Mouse (Mus musculus) inflammation-experienced regulatory T-cells, adult 6 months (primary cell): ENCODE measurements around the gene Hemk1. TPM values are rescaled to one million over a fixed set of nuclear protein-coding genes. Genes with fewer than 3 reads are reported as not detected.

Experiments
- ATAC-seq: one replicate; pipeline ENCODE4 v1.8.0; 2017
- polyA plus RNA-seq, 3 experiments: library from polyadenylated mRNA; unstranded; fragments of 100-300 nt; shearing (Covaris generic); gene quantifications; one replicate each; pipeline ENCODE4 v1.2.1; 2017

The Hemk1 gene
- polyA plus RNA-seq, 3 experiments from 2014 or later = 22.0 to 35.2 (median 29.8) TPM

DNA sequence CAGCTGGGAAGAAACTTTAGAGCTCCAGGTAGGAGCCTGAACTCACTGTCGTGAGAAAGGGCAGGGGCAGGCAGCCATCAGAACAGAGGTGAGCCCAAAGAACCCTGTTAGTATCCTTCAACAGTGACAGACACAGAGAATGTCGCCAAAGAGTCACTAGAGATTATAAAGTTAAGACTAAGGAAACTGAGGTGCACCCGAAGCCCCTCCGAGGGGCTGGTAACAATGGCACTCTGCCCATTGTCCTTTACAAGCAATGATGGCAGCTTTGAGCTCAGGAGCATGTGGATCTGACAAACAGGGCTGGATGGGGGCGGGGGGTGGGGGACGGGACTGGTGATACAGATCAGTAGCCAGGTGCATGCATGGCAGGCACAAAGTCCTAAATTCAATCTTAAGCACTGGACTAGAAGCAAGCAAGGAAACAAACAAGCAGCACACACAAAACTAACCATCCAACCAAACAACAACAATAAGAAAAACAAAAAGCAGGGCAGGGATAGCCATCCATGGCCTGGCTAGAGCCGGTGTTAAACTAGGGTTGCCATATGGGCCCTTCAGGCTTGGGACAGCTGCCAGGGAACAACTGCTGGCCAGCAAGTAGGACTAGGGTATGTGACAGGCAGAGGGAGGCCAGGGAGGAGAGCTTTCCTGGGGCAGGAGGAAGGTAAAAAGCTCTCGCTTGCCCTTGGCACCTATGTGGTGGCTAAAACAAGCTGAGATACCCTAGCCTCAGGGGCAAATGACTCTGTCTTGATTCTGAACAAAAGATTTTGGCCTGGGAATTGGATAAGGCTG, 5.2 kb upstream of the Hemk1 start:
- ATAC-seq = no peak

- ATAC-seq = no peak
These were observed 4.1 kb upstream of the Hemk1 start for GRCm38 (mm10) chr9:107342201-107342709.

GRCm38 (mm10) chr9:107340911-107341645, 2.9 kb upstream of the Hemk1 start:
- no peak for ATAC-seq

DNA sequence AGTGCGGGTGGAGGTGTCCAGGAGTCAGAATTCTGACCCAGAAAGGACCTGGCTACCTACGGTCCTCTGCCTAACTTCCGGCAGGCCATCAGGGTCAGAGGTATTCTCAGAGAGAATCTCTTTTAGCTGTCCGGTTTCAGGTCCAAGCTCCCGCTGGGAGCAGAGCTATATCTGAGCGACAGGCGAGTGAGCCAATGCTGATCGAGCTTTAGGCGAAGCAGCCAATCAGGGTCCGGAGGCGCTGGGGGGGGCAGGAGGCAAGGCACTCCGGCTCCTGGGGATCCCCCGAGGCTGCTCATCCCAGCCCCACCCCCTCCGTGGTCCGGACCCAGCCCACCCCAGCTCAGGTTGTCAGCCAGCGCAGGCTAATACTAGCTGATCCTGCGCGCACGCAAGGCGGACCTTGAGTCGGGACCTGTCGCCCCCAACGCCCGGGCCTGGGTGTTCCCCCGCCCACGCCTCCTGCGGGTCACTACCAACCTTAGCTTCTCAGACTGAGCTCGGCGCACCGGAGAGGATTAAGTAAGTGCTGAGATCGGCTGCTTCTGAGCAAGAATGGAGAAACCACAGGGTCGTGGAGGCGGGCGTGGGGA, 2.2 kb upstream of the Hemk1 start, which contains the start of gene 6430571L13Rik:
6430571L13Rik (plus strand) TSS at position 336 of the 593 bp plus-strand sequence.
- ATAC-seq = peak; percentile 69

- ATAC-seq = no peak
These were observed 1.8 kb downstream of the Hemk1 start for GRCm38 (mm10) chr9:107336386-107336785.

DNA sequence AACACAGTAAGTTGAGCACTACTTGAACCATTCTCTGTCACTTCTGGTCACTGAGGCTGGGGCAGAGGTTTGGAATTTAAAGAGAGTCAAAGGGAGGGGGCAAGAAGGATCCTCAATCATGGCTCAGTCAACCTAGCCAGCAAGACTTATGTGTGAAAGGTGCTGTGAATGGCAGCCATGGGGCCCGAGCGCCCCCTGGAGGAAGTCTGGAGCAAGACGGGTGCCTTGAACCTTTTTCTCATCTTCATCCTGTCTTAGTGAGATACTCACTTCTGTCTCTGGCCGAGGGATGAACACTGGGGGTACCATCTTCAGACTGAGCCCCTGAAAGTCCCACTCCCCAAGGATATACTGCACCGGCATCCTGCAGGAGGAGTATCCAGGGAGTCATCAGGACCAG, 2.2 kb downstream of the Hemk1 start:
- ATAC-seq = peak; percentile 24

DNA sequence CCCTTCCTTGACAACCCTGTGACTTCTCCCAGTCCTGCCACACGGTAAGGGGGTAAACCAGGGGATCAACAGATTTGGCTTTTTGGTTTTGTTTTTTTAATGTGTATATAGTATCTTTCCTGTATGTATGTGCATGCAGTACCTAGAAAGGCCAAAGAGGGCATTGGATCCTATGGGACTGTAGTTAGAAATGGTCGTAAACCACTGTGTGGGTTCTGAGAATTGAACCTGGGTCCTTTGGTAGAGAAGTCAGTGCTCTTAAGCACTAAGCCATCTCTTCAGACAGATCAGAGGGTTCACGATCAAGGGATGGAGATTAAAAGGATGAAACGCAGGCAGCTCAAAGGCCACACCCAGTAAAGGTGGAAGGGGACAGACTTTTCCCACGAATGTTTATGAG, 3.1 kb downstream of the Hemk1 start:
- no peak for ATAC-seq

DNA sequence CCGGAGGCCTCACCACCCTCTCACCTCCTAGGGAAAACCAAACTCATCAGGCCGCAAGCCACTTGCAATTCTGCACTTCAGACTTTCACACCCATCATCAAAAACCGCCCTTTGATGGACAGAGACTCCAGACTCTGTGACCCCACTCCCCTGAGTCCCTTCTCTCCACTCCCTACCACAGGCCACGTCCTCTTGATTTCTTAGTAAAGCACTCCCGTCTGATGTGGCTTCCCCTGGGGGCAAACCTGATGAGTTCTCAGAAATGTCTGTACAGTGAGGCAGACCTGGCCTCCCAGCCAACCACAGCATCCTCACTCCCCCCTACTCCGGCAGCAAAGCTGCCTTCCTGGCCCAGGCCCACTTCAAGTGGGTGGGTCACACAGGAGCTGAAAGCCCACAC, 3.8 kb downstream of the Hemk1 start:
- peak; percentile 77 for ATAC-seq

GRCm38 (mm10) chr9:107333686-107334085, 4.5 kb downstream of the Hemk1 start:
- peak; percentile 29 for ATAC-seq

GRCm38 (mm10) chr9:107330791-107331190, 7.4 kb downstream of the Hemk1 start:
- ATAC-seq = no peak

DNA sequence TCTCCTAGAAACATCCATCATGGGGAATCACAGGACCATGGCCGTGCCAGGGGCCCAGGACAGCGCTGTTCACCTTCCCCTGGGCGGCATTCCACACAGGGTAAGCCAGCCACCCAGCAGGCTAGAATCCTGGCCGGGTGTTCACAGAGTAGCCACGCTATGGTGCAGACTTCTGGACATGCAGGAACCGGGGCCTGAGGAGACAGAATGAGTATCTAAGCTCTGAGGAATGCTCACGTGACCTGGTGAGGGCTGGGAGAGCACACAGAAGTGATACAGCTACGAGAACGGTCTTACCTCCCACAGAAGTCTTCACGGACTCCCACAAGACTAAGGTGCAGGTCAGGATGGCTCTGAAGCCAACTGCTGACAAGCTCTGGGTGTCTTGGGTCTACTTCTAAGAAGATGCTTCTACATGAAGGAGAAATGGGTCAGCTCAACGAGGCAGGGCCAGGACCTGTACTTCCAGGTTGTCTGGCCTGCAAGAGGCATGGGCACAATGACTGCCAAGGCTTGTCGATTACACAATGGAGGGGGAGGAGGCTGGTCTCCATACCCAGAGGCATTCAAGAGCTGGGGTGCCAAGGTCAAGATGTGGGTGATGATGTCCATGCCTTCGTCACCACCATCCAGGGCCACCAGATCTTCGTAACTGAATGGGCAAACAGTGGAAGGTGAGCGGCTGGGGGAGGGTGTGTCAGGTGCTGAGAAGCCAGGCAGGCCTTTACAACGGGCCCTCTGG, 10.1 kb downstream of the Hemk1 start:
- no peak for ATAC-seq

GRCm38 (mm10) chr9:107325904-107326303, 12.2 kb downstream of the Hemk1 start:
- no peak for ATAC-seq

GRCm38 (mm10) chr9:107324799-107325561, 13.2 kb downstream of the Hemk1 start:
- ATAC-seq = no peak

DNA sequence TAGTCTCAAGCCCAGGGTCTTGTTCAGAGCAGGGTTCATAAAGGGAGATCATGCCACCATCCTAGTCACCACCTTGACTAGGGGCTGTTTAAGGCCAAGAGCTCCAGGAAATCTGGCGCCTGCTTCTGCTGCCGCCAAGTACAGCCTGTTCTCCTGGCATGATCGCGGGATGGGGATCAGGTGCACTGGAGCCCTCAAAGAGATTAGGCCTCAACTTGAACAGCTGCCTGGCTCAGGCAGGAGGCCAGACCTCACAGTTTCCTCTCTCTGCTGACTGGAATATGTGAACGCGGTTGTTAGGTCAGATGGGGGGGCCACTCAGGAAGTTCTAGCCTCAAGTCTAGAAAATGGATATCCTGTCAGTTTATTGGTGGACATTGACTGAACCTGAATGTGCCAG, 14.6 kb downstream of the Hemk1 start:
- peak; percentile 56 for ATAC-seq

DNA sequence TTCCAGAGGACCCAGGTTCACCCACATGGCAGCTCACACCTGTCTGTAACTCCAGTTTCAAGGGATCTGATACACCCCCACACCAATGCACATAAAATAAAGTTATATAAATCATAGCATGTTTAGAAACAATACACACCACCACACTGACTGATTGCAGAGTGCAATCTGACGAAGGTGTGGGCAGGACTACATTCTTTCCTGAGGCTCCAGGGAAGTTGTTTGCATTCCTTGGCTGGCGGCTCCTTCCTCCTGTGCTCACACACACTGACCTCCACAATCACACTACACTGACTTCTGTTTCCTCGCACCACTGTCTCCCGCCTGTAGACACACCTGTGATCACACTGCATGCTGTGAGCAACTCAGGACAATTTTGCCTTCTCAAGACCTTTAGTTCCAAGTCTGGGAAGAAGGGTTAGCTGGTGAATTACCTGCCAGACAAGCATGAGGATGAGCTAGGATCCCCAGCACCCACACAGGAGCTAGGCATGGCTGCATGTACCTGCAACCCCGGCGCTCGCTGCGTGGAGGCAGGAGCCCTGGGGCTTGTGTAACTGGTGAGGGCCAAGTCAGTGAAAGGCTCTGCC, 15.6 kb downstream of the Hemk1 start:
- no peak for ATAC-seq

DNA sequence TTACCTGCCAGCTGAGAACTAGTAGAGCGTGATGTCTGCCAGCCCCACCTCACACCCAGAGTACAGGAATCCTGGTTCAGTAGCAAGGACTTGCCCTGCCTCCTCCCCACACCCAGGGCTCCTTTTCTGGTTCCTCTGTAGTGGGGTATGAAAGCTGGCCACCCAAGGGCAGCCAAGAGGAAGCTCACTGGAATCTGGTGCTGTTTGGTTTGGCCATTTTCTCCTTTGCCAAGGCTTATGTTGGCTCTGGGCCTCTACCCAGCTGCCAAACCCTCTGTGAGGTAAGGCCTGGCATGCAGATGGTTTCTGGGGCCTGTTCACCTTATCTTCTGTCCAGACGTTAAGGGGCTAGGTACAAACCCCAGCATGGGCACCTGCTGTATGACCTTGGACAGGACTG, 22.4 kb downstream of the Hemk1 start:
- ATAC-seq = no peak

DNA sequence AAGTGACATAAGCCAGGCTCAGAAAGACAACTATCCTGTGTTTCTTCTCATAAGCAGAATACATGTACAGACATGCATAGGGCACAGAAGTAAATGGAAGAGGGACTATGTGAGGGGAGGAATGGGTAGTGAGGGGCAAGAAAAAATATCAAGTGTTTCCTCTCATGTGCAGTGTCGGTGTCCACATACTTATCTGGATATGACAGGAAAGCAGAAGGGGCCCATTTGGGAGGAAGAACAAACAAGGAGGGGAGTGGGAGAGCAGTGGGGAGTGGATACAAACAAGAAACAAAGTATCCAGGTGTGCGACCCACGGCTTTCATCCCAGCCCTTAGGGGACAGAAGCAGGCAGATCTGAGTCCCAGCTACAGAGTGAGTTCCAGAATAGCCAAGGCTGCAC, 24.2 kb downstream of the Hemk1 start:
- ATAC-seq = no peak

DNA sequence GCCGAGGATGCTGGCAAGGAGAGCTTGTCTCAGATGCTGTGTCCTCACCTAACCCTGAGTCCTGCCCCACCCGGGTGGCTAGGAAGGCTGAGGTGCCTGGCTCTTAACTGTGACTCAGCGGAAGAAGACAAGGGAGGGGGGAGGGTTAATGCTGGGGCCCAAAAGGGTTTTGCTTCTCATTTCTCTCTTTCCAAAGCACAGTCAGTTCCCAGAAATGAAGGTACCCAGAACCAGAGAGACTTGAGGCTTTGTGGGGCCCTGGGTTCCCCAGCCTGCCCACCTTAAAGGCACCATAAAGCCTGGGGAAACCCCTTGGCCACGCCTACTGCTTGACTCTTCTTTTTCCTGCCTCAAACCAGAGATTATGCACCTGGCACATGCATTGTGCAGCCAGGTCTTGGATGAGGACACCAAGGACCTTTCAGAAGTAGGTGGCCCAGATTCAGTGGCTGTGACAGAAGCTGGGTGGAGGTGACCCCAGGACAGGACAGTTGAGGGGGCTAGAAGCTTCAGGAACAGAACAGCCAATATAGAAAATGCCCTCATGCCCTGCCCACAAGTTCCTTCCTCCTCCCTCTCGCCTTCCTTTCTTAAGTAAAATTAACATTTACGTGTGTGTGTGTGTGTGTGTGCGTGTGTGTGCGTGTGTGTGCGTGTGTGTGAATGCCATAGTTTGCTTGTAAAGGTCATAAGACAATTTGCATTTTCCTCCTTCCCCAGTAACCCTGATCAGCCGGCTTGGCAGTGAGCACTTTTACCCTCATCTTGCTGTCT, 25.2 kb downstream of the Hemk1 start:
- peak; percentile 88 for ATAC-seq

GRCm38 (mm10) chr9:107309600-107309999, 28.6 kb downstream of the Hemk1 start:
- no peak for ATAC-seq

DNA sequence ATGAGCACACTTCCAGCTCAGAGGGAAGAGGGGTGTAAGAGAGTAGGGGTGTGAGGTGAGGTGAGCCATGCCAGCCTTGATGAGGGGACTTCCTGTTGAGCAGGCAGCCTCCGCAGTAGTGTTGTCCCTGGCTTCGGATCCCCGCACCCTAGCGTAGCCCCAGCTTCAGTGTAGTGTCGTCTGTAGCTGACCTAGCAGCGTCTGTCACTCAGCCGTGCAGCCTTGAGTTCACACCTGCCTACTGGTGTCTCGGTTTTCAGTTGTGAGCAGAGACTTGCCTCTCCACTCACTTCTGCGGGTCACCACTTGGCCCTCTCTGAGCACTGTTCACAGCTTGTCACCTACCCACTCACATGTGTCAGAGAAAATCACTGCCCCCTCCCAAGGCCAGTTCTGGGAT, 29.0 kb downstream of the Hemk1 start:
- ATAC-seq = no peak
